Mouse (Mus musculus) C2C12 (cell line): ENCODE data around the gene Rhbdd3. TPM values are rescaled to one million over a fixed set of nuclear protein-coding genes. Genes with fewer than 3 reads are reported as not detected.
"Not testable (repeated sequence)": the region's sequence is repeated elsewhere in the genome, so short reads cannot be mapped to it uniquely, and the experiment has no call there.

ENCODE experiments used
- H3K27me3 ChIP-seq: one replicate; pipeline ENCODE4 v1.6.1; 2011; ENCODE audit not compliant: control insufficient read depth, insufficient read depth, insufficient read length
- H3K36me3 ChIP-seq: one replicate; pipeline ENCODE4 v1.6.1; 2011; ENCODE audit not compliant: control insufficient read depth, insufficient read depth
- H3K4me3 ChIP-seq: one replicate; pipeline ENCODE4 v1.5.1; 2011; ENCODE audit warnings: mild to moderate bottlenecking, control low read depth; ENCODE audit not compliant: poor library complexity, insufficient read depth, severe bottlenecking
- H3K79me2 ChIP-seq: one replicate; pipeline ENCODE4 v1.6.1; 2011; ENCODE audit not compliant: control insufficient read depth, insufficient read depth
- H3K79me3 ChIP-seq: one replicate; pipeline ENCODE4 v1.6.1; 2011; ENCODE audit warnings: low read depth, control low read depth
- H3ac ChIP-seq: one replicate; pipeline ENCODE3; 2011; ENCODE audit warnings: low read depth; ENCODE audit not compliant: control insufficient read depth, insufficient read length
- CEBPB ChIP-seq: IDR thresholded peaks from one replicate; pipeline ENCODE4 v1.6.1; 2011; ENCODE audit warnings: low read depth, mild to moderate bottlenecking, control low read depth, moderate library complexity
- CTCF ChIP-seq: IDR thresholded peaks from one replicate; pipeline ENCODE4 v1.5.1; 2011; ENCODE audit not compliant: control insufficient read depth, insufficient read depth, insufficient read length
- FOSL1 ChIP-seq: IDR thresholded peaks from one replicate; pipeline ENCODE4 v1.8.0; 2011; ENCODE audit warnings: mild to moderate bottlenecking, low read length; ENCODE audit not compliant: poor library complexity, insufficient read depth, severe bottlenecking
- MAX ChIP-seq: IDR thresholded peaks from one replicate; pipeline ENCODE4 v1.6.1; 2011; ENCODE audit warnings: mild to moderate bottlenecking, control low read depth
- MYOD1 ChIP-seq: IDR thresholded peaks from one replicate; pipeline ENCODE4 v1.6.1; 2011; ENCODE audit warnings: low read depth; ENCODE audit not compliant: control insufficient read depth, insufficient read length
- MYOG ChIP-seq: IDR thresholded peaks from one replicate; pipeline ENCODE4 v1.6.1; 2011; ENCODE audit not compliant: control insufficient read depth, insufficient read length; ENCODE audit errors: extremely low read depth
- USF1 ChIP-seq: IDR thresholded peaks from one replicate; pipeline ENCODE4 v1.6.1; 2011; ENCODE audit warnings: low read depth, mild to moderate bottlenecking, control low read depth, moderate library complexity
- polyA plus RNA-seq: library from polyadenylated mRNA; unstranded; fragments of >200 nt; fragmentation: generic; extraction: Trizol; gene quantifications from one replicate; pipeline ENCODE4 v1.2.1, GENCODE M21; 2012; ENCODE audit warnings: missing spikeins

The Rhbdd3 gene
- polyA plus RNA-seq, 1 experiment = 12.0 TPM

DNA sequence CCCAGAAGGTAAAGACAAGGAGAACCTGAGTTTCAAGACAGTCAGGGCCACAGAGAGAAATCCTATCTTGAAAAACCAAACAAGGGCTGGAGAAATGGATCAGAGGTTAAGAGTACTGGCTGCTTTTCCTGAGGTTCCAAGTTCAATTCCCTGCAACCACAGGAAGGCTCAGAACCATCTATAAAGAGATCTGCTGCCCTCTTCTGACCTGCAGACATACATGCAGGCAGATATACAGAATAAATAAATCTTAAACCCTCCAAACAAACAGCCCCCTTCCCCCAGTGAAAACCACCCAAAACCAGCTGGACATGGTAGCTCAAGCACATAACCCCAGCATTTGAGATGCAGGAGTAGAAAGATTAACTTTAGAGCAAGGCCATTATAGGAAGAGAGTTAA, 23.0 kb upstream of the Rhbdd3 start:
- Histone ChIP-seq H3K36me3 (peaks cover 89% of the 10 kb centered on the region), H3ac (no peak overlapping the region), H3K79me3 (peaks cover 43% of the 10 kb centered on the region), H3K79me2 (peaks cover 77% of the 10 kb centered on the region), H3K4me3 (no peak overlapping the region), H3K27me3 (no peaks in the 10 kb centered on the region)
- no peak for TF ChIP-seq MAX

DNA sequence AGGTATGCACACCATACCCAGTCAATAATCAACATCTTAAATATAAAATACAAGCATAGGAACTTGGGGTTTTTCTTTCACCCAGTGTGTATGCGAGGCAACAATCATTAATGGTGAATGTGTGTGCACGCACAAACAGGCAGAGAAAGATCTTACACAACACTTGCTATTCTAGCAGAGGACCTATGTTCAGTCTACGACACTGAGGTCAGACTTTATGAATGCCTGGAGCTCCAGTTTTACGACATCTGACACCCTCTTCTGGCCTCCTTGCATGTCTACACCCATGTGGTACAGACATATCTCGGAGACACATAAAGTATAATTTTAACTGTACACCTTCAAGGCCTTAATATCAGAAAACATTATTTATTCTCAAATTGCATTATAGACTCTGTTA, 21.9 kb upstream of the Rhbdd3 start:
- H3K79me3 ChIP-seq = peaks cover 51% of the 10 kb centered on the region
- peaks cover 88% of the 10 kb centered on the region for H3K36me3 ChIP-seq
- H3K27me3 ChIP-seq, H3K4me3 ChIP-seq, H3ac ChIP-seq: not testable (repeated sequence)
- H3K79me2 ChIP-seq = peaks cover 87% of the 10 kb centered on the region

DNA sequence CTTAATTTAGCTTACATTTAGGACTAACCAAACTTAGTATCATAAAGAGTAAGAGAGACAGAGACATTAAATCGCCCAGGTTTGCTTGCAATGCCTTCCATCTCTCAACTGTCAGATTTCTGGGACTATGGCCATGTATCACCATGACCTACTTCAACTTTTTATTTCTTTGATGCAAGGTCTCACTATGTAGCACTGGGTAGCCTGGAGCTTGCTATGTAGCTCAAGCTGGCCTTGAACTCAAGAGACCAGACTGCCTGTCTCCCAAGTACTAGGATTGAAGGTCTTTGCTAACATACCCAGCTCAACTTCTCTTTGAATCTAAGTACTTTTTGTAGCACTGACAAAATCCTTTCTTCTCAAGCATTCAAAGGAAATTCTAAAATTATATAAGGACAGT, 9.6 kb upstream of the Rhbdd3 start:
- H3K79me3 ChIP-seq = peaks cover 88% of the 10 kb centered on the region
- peaks cover 100% of the 10 kb centered on the region for H3K79me2 ChIP-seq
- H3ac ChIP-seq = no peak overlapping the region
- peaks cover 99% of the 10 kb centered on the region for H3K36me3 ChIP-seq
- H3K4me3 ChIP-seq = no peak overlapping the region
- TF ChIP-seq FOSL1 = no peak
- no peak for TF ChIP-seq MYOG
- no peak for TF ChIP-seq MYOD1
- no peak for TF ChIP-seq CTCF
- TF ChIP-seq USF1 = no peak
- no peak for TF ChIP-seq CEBPB
- TF ChIP-seq MAX = no peak
- H3K27me3 ChIP-seq = no peaks in the 10 kb centered on the region

DNA sequence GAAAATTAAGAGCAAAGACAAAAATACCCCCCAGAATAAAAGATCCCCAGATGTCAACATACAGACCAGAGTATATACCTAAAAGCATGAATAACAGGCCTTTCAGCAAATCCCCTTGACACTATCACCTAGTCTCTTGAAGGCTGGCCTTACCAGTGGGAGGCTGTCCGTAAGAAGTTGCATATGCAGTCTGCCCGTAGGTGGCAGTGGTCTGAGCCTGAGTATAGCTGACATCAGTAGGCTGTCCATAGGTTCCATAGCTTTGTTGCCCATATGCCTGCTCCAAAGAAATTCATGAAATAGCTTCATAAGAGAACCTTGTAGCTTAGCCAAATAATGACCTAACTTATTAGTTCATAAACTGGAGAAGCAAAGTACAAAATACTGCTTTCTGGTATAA, 7.0 kb upstream of the Rhbdd3 start:
- H3K4me3 ChIP-seq = no peak overlapping the region
- H3K27me3 ChIP-seq = no peaks in the 10 kb centered on the region
- H3K79me3 ChIP-seq = peaks cover 94% of the 10 kb centered on the region
- no peak overlapping the region for H3ac ChIP-seq
- TF ChIP-seq CTCF (no peak), MYOG (no peak)
- H3K36me3 ChIP-seq = peaks cover 97% of the 10 kb centered on the region
- H3K79me2 ChIP-seq = peaks cover 100% of the 10 kb centered on the region

DNA sequence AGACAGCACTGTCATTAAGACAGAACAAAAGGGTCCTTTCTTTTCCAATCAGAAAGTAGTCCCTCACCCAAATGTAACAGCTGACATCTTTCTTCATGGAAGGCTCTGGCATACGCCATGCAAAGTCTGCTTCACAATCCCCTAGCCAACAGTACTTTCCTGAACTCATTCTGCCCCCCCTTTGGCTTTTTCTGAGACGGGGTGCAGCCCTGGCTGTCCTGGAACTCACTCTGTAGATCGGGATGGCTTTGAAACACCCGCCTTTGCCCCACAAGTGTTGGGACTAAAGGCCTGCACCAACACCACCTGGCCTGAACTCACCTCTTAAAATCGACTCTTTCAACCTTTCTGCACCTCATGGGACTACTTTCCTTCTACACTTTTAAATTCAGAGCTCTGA, 2.8 kb upstream of the Rhbdd3 start:
- H3K4me3 ChIP-seq = no peak overlapping the region
- TF ChIP-seq MYOG (no peak), MAX (no peak), CEBPB (no peak), CTCF (no peak), FOSL1 (no peak), USF1 (no peak), MYOD1 (no peak)

DNA sequence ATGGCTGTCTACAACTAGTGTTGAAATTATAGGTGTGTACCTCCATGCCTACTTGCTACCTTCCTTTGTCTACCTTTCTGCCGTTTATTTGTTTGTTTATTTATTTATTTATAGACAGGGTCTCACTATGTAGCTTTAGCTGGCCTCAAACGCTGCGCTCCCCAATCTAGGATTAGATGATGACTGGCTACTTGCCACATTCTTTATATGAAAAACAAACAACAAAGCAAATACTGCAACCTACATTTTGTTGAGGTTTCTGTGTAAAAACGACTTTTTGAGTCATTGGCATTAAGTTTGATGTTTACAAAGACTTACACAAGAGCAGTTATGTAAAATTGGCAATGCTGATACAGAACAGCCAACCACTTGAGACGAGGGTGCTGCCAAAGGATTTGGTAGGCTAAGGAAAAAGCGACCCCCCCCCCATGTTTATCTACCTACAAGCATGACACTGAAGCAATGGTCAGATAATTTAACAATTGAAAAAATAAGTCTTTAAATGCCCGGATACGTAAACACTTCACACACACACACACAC, 2.2 kb upstream of the Rhbdd3 start:
- peak overlapping the region; percentile 100 for H3K4me3 ChIP-seq
- no peaks in the 10 kb centered on the region for H3K27me3 ChIP-seq
- no peak overlapping the region for H3ac ChIP-seq
- peaks cover 74% of the 10 kb centered on the region for H3K79me3 ChIP-seq
- peaks cover 59% of the 10 kb centered on the region for H3K36me3 ChIP-seq
- TF ChIP-seq USF1 = no peak
- TF ChIP-seq CEBPB = no peak
- no peak for TF ChIP-seq MYOG
- TF ChIP-seq CTCF = no peak
- TF ChIP-seq MYOD1 = no peak
- TF ChIP-seq FOSL1 = no peak
- no peak for TF ChIP-seq MAX
- peaks cover 91% of the 10 kb centered on the region for H3K79me2 ChIP-seq

More for the DNA sequence above, 2.8 kb upstream of the Rhbdd3 start:
- H3K36me3 ChIP-seq = peaks cover 66% of the 10 kb centered on the region
- peaks cover 91% of the 10 kb centered on the region for H3K79me2 ChIP-seq
- H3ac ChIP-seq = no peak overlapping the region
- H3K27me3 ChIP-seq = no peaks in the 10 kb centered on the region
- peaks cover 81% of the 10 kb centered on the region for H3K79me3 ChIP-seq
